Mouse (Mus musculus): ENCODE data around the gene Rbfox3.

The Rbfox3 gene

DNA sequence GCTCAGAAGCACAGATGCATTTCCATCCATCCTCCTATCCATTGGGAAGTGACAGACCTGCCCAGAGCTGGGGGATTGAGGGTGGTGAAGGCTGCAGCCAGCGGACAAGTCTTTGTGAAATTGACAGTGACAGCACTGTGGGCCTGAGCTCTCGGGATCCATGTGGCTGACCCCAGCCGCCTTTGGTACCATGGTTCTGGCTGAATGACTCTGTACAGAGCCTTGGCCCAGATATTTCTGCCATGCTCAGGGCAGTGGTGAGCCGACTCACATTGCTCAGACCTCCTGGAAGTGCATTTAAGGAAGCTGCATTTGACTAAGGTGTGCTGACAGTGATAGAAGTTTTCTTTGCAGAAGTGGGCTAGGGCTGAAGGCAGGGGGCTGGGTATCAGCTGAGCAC is 144.0 kb downstream of the Rbfox3 start:
- no peak for DNase-seq (ENCODE audit: low spot score in 2 of 2)

DNA sequence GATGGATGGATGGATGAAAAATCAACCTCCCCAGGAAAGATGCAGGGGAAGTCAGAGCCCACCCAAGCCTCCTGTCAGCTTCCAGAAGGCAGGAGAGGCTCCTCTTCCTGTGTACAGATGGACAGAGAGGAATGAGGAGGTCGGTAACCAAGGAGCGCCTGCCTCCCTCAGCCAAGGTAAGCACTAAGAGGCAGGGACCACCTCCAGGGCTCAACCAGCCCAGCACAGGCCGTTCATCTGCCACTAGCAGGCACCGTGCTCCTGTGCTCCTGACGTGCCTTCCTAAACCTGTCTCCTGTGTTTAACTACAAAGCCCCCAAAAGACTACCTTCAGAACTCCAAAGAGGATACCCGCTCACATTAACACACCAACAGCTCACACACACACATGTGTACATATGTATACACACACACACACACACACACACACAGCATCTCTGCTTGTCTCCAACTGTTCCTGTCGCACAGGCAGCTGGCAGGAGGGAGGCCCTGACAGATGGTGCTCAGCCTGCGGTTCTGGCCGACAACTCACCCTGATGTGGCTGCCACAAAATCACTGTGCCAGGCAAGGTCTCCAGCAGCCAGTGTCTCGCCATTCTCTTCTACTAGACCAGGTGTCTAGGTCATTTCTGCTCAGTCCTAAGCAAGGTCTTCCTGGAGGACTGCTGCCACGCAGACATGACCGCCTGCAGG is 151.0 kb downstream of the Rbfox3 start:
- DNase-seq (ENCODE audit: low spot score in 2 of 2), result no peak

DNA sequence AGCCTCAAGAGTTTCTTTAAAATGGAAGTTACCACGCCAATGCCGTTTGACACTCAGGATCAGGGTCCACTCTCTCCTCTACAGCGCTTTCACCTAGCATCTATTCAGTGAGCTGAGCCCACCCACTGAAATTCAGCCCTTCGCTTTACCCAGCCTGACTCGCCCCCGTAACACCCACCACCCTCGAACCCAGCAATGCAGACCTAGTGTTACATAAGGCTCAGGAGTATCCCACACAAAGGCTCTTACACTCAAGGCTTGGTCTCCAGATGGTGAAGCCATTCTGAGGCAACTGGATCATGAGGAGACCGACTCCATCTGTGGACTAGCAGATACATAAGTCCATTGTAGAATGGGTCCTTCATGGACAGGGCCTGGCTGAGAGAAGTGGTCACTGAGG is 152.2 kb downstream of the Rbfox3 start:
- no peak for DNase-seq (ENCODE audit: low spot score in 2 of 2)

DNA sequence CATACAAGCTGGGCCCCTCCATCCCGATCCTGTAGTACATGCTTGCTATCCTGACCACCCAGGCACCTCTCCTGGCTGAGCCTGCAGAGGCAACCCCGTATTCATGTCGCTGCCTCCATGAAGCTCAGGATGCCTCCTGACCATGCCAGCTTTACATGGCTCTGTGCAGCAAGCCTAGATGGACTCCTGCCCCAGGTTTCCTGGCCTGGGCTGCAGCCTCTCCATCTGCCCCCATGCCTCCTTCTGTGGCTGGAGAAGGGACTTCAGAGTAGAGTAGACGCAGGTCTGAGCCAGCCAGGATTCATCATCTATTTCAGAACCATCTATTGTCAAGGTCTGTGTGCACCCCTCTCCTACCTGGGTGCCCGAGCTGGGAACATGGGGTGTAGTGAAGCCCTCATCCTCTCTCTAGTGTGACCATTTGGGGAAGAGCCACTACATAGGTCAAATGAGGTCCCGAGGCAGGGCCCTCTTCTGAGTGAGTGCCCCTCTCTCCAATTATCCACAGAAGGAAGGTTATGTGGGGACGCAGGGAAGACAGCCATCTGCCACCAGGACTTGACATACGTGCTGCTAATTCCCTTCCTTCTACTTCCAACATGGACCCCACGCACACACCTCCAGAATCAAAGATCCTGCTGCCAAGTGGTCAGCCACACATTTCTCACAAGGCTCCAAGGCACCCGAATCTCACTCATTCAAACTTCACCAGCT is 153.0 kb downstream of the Rbfox3 start:
- no peak for DNase-seq (ENCODE audit: low spot score in 2 of 2)

DNA sequence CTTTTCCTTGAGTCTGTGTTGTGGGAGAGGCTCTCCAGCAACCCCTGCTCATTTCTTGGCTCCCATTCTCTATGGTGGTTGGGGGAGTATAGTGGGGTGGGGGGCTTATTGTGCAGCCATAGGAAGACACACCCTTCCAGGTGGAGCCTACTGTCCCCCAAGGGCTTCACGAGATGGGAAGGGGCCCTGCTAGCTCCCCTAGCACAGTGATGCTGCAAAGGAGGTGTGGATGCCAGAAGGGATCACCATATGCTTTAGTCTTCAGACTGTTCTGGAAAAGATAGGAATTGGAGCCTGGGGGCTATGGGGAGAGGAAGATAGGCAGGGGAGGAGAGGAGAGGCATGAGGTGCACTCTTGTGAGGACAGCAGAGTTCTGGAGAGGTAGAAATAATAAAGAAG is 153.9 kb downstream of the Rbfox3 start:
- no peak for DNase-seq (ENCODE audit: low spot score in 2 of 2)

DNA sequence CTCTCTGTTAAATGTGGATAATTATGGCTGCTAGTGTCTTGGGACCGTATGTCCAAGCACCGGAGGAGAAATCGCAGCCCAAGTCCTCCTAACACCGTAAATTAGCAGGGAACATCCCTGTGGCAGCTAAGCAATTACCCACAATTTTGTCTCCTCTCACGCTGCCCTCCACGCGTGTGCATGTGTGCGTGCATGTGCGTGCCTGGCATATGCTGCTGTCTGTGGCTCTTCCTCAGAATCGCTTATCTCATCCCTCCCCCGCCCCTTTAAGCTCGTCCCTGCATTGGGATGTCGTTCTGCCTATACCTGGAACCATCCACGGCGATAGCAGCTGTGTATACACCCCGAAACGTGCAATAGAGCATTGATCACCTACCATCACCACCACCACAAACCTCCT is 156.4 kb downstream of the Rbfox3 start:
- DNase-seq (ENCODE audit: low spot score in 2 of 2), result no peak

DNA sequence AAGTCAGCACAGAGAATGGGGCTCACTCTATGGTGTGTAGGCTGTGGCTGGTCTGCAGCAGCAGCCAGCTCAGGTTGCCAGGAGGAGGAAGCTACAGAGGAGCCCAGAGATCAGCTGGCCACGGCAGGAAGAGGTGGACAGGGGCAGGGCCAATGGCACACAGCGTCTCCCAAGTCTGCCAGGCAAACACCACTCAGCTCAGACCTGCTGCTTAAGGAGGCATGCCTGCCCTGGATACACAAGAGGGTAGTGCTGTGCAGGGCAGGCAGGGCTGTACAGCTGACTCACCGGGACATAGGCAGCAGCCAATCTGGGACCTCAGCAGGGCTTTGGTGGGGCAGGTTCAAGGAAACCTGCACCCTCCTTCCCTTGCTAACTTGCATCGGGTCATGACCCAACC is 156.9 kb downstream of the Rbfox3 start:
- no peak for DNase-seq (ENCODE audit: low spot score in 2 of 2)

DNA sequence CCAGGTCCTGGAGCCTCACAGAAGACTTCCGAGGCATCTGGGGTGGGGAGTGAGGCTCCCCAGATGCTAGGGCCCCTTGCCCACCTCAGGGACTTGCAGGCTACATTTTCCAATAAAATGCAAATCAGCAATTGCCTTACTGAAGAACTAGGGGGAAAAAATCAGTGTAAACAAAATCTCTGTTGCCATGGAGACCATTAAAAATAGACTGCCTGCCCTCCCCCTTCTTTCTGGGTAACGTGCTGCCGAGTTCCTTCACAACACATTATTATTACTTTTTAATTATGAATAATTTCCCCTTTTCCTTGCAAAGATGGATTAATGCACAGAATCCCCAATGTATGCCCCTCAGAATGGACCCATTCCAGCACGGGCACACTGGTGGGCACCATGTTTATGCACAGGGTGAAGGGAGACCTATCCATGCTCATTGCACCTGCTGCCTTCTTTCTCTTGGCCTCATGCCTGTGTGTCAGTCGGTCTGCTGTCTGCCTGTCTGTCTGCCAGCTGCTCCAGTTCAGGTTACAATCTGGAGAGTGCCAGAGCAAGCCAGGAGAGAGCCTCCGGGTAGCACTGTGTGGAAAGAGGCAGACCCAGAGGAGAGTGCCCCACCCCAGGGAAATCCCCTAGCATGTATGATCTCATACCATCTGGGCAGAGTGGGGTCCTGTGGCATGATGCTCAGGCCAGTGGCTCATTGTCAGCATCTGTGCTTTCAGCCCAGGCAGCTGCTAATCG is 159.3 kb downstream of the Rbfox3 start:
- no peak for DNase-seq (ENCODE audit: low spot score in 2 of 2)

DNA sequence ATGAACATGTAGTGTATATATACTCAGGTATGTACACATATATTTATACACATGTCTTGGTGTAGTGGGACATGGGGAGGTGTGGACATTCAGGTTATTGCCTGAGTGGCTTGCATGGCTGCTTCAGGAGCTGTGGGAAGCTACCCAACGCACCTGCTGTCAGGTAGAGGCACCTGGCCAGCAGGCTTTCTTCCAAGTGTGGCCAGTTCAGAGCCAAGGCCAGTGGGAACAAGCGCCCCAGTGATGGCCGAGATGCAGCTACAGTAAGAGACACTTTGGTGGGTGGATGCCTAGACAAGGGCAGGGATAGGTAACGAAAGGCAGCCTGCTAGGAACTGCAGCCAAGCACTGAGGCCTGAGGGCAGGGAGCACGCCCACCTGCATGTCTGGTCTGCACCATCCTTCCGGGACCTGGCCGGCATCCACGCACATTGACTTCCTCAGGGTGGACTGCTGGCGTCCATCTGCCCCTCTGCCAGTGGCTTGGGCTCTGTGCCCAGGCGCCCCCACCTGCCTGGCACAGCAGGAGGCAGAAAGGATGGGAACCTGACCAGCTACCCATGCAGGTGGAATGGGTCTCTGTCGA is 160.6 kb downstream of the Rbfox3 start:
- no peak for DNase-seq (ENCODE audit: low spot score in 2 of 2)

DNA sequence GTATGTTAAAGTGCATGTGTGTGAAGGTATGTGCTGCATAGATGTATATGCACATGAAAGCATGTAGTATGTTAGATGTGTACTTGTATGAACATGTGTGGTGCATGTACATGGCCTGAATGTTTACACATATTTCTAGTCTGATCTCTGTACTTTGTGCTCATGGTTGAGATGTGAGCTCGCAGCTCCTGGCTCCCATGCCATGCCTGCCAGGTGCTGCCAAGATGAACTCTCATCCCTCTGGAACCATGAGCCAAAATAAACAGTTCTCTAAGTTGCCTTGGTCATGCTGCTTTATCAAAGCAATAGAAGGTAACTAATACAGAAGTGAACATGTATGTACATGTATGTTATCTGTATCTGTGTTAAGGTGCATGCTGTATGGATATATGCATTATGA is 161.9 kb downstream of the Rbfox3 start:
- DNase-seq (ENCODE audit: low spot score in 2 of 2), result no peak

DNA sequence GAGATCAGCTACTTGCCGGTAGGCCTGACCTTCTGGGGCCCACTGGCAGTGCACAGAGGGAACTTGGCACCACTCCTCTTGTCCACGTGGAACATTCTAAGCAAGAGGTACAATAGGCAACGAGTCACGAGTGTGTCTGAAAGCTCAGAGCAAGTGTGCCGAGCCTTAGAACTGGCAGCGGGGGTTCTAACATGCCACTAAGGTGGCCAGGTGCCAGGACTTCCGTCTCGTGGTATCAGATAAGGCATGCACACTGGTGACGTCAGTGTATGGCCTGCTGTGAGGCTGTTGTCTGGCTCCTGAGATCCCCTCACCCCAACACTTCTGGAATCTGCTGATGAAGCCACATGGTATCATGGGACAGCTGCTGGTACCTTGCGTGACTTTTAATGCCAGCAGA is 162.8 kb downstream of the Rbfox3 start:
- no peak for DNase-seq (ENCODE audit: low spot score in 2 of 2)

DNA sequence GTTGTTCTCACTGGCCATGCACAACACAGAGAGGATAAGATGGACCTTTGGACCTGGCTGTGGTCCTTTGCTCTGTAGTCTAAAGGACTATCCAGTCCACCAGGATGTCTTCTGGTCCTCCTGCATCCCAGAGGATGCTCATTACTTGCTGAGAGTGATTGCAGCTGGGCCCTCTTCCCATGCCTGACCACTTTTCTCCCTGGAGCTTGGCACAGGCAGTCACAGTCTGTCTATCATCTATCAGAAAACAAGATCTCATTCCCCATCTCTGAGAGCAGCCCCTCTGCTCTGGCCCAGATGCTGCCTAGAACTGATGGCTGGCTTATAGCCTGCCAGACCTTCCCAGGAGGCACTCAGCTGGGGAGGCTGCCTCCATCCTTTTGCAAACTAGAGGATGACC is 166.1 kb downstream of the Rbfox3 start:
- DNase-seq (ENCODE audit: low spot score in 2 of 2), result no peak

DNA sequence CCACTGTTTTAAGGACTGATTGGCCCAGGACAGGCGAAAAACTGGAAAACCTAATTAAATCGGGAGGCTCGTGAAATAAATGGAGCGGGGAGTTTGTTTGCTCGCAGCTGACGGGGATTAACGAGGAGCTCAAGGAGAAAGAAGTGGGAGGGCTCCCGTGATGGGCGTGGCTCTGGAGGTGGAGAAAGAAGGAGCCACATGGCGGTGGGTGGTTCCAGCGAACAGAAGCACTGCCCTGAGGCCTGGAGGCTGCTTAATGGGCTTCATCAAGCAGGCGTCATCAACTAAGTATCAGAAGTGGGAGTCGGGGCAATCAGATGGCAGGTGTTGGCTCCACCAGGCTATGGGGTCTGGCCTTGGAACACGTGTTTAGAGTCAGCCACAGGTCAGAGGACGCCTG is 166.6 kb downstream of the Rbfox3 start:
- peak; percentile 28 to 38 for DNase-seq (ENCODE audit: low spot score in 2 of 2)

DNA sequence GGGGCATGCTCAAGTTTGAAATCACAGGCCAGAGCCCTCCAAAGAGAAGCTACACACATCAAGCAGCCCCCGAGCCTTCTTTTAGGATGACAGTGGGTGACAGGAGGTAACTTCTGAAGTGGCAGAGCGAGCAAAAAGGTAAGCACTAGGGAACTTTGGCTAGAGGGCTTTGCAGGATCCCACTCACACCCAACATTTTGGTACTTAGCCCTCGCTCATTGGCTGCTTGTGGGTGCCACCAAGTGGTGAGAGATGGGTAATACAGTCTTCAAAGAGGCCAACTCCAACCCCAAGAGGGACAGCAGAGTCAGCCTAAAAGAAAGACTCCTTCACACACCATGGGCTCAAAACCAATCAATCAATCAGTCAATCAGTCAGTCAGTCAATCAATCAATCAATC is 168.6 kb downstream of the Rbfox3 start:
- DNase-seq (ENCODE audit: low spot score in 2 of 2), result no peak

DNA sequence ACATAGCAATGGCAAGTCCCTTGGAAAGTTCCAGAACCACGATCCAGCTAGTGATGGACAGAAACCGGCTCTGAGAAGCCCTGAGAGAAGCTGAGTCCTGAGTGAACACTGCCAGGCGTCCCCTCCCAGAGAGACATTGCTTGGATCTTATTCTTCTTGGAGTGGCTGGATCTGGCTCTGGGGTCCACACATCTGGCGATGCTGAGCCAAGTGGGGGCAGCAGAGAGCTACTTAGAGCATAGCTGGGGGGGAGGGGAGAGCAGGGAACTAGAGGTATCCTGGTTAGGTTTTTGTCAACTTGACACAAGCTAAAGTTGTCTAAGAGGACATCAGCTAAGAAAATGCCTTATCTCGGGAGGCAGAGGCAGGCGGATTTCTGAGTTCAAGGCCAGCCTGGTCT is 170.1 kb downstream of the Rbfox3 start:
- DNase-seq (ENCODE audit: low spot score in 2 of 2), result no peak

DNA sequence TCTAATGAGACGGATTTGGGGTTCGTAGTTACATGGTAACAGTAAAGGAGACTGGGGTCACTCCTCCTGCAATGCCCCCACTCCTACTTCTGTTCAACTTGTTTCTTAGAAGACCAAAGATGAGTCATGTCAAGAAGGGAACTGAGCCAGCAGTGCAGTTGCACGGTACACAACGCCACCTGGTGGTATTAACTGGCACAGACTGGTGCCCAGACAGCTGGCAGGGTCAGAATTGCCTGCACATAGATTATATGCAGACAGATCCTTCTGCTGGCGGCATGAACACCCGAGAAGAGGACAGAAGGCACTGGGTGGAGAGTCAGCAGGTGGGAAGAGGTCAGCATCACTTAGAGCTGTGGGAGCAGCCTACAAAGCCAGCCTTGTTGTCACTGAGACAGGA is 171.4 kb downstream of the Rbfox3 start:
- peak; percentile 52 to 66 for DNase-seq (ENCODE audit: low spot score in 2 of 2)

DNA sequence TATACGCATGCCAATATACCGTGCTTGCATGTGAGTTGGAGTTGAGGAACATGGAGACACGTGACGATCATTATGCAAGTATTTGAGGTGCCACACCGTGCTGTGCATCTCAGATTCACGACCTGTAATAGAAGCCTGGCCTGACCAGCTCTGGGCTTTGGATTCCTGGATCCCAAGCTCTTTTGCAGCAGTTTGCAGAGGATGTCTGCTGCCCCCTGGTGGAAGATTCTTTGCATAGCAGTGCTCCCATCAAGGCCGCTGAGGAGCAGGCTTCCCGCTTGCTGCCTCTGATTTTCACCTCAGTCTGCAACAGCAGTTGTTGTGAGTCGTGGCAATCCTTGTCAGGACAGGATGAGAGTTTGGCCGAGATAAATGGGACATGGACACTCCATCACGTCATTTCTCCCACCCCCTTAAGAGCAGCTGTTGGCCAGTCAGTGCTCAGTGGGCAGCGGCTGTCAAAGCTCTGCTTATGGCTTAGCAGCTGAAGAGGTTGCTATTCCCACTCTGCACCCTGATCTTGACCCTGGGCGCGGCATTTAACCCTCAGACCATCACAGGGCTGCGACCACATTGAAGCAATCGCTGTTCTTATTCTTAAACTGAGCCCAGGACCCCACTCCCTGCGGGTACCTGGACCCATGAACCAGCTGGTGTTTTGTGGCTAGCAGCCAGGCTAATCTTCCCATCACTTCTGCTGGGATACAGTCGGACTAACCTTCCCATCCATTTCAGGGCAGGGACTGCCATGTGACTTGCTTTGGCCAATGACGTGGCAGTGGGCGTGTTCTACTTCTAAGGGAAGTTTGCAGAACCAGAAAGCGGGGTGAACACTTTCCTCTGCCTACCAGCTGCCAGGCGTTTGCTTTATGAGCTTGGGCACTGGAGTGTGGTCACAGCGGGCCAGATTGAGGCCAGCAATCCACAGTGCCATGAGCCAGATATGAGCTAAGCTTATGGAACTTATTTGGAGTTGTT is 172.3 kb downstream of the Rbfox3 start:
- DNase-seq (ENCODE audit: low spot score in 2 of 2), result peak; percentile 62

DNA sequence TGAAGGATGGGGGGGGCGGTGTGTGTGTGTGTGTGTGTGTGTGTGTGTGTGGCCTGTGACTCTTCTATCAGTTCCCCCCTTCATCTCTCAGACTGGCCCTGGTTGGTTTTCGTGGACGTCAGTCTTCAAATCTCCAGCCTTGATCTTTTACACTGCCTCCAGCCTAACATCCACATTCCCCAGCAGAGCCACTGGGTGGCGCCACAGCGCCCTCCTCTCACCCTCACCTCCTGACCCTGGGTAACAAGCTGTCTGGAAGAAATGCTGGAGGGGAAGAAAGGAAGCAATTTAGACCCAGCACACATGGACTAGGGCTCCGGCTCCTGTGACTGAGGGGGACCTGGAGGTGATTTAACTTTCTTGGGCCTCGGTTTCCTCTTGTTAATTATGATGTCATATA is 173.1 kb downstream of the Rbfox3 start:
- no peak for DNase-seq (ENCODE audit: low spot score in 2 of 2)

DNA sequence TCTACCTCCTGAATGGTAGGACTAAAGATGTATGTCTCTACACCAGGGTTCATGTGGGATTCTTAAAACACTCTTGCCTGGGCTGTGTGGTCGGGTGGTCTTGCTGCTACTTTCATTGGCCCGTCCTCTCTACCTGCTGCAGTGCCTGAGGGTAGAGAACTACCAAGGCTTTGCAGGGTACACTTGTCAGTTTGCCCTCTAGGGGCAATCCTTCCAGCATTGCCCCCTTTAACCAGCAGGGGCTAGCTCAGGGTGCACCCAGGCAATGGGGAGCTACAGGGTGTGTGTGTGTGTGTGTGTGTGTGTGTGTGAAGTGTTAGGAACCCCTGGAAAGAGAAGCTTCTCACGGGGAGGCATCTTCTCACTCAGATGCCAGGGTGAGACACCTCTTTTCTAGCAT is 173.6 kb downstream of the Rbfox3 start:
- no peak for DNase-seq (ENCODE audit: low spot score in 2 of 2)

DNA sequence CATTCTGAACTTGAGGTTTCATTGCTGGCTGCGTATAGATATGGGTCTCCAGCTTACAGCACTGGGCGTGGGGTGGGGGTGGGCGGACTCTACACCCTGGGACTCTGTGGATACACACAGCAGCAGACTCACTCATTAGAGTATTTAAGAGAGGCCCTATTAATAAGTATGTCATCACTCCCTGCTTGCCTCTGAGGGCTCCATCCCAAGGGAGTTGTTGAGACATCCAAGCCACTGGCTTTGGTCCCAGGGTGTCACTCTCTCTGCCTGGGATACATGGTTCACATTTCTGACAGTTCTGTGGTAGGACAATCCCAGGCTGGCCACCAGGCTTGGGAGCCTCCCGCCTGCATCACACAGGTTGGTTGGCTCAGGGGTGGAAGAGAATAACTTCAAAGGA is 174.4 kb downstream of the Rbfox3 start:
- no peak for DNase-seq (ENCODE audit: low spot score in 2 of 2)

DNA sequence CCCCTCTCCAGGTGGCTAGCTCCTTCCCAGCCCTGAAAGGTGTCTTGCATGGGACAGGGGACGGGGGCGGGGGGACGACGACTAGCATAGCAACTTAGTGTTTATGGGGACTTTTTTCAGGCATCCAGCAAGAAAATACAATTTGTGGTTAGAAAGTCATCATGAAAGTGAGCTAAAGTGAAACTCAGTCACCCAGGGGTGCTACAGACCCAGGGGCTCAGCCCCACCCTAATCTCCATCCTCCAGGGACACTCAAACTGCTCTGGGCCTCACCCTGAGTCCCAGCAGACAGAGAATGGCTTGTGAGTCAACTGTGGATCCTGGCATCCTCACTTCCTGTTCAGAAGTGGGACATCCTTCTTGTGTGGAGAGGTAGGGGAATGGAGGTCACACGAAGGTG is 179.7 kb downstream of the Rbfox3 start:
- DNase-seq (ENCODE audit: low spot score in 2 of 2), result no peak
